Mouse (Mus musculus) embryo, embryonic 9.5 days (tissue): ENCODE measurements around the gene Slamf8.

ENCODE experiments used
- DNase-seq: peaks from one replicate; pipeline ENCODE4 v3.0.0-alpha.2; 2017; ENCODE audit errors: extremely low spot score

The Slamf8 gene

GRCm38 (mm10) chr1:172593956-172594355, 3.6 kb upstream of the Slamf8 start:
- DNase-seq: no peak

- DNase-seq: no peak
Observed at GRCm38 (mm10) chr1:172593321-172593720, 3.0 kb upstream of the Slamf8 start.

GRCm38 (mm10) chr1:172585612-172586567, 4.5 kb downstream of the Slamf8 start:
- peak; percentile 30 for DNase-seq

GRCm38 (mm10) chr1:172585026-172585425, 5.3 kb downstream of the Slamf8 start:
- no peak for DNase-seq

GRCm38 (mm10) chr1:172584271-172584670, 6.1 kb downstream of the Slamf8 start:
- no peak for DNase-seq

GRCm38 (mm10) chr1:172582436-172582835, 7.9 kb downstream of the Slamf8 start:
- DNase-seq: no peak

- DNase-seq: no peak
Observed at GRCm38 (mm10) chr1:172580116-172580515, 10.3 kb downstream of the Slamf8 start.

GRCm38 (mm10) chr1:172567758-172568157, 22.6 kb downstream of the Slamf8 start:
- DNase-seq: no peak

- no peak for DNase-seq
Observed at GRCm38 (mm10) chr1:172566131-172566530, 24.2 kb downstream of the Slamf8 start.

- DNase-seq: no peak
Observed at GRCm38 (mm10) chr1:172563465-172563828, 26.9 kb downstream of the Slamf8 start.

- peak; percentile 85 for DNase-seq
Observed at GRCm38 (mm10) chr1:172562641-172563464, 27.5 kb downstream of the Slamf8 start.

GRCm38 (mm10) chr1:172555638-172556037, 34.7 kb downstream of the Slamf8 start, which contains the start of gene Vsig8:
TSS of gene Vsig8 (plus strand) at chr1:172555938.
- DNase-seq: no peak

- no peak for DNase-seq
Observed at GRCm38 (mm10) chr1:172552623-172553022, 37.7 kb downstream of the Slamf8 start.

- DNase-seq: no peak
Observed at GRCm38 (mm10) chr1:172551009-172551408, 39.4 kb downstream of the Slamf8 start.

GRCm38 (mm10) chr1:172550551-172550951, 39.8 kb downstream of the Slamf8 start:
- DNase-seq: peak; percentile 67

- DNase-seq: no peak
Observed at GRCm38 (mm10) chr1:172549717-172550116, 40.7 kb downstream of the Slamf8 start.

GRCm38 (mm10) chr1:172549314-172549713, 41.1 kb downstream of the Slamf8 start:
- DNase-seq: no peak

- no peak for DNase-seq
Observed at GRCm38 (mm10) chr1:172548501-172548900, 41.9 kb downstream of the Slamf8 start.

- no peak for DNase-seq
Observed at GRCm38 (mm10) chr1:172546062-172546461, 44.3 kb downstream of the Slamf8 start.

- no peak for DNase-seq
Observed at GRCm38 (mm10) chr1:172540283-172540820, 50.0 kb downstream of the Slamf8 start.

GRCm38 (mm10) chr1:172539827-172540226, 50.5 kb downstream of the Slamf8 start:
- DNase-seq: no peak

GRCm38 (mm10) chr1:172535116-172535515, 55.3 kb downstream of the Slamf8 start:
- DNase-seq: no peak
